Mouse (Mus musculus): ENCODE data around the gene Xylb.
A peak's percentile ranks its signal among the peaks of the same experiment; 100 is the strongest.

Gene Xylb

DNA sequence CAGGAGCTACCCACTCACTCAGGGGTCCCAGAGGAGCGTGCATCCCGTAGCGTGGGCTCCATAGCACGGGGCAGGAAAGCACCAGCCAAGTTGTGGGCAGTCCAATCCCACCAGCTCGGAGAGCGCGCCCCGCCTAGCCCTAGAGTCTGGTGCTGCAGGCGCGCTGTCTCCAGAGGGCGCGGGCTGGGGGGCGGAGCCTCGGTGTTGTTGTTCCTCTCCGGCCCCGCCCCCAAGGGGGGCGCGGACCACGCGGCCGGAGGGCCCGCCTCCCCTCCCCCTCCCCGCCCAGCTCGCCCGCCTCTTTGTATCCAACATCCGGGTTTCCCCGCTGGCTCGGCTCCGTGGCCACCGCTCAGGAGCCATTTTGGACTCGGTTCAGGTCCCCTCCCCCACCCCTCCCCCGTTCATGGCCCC is 44.6 kb downstream of the Xylb start, which contains the start of gene Acvr2b:
Gene Acvr2b (plus strand): TSS at position 318 of the 414 bp plus-strand sequence.
- DNase-seq (ENCODE audit: low spot score) = peak; percentile 92

DNA sequence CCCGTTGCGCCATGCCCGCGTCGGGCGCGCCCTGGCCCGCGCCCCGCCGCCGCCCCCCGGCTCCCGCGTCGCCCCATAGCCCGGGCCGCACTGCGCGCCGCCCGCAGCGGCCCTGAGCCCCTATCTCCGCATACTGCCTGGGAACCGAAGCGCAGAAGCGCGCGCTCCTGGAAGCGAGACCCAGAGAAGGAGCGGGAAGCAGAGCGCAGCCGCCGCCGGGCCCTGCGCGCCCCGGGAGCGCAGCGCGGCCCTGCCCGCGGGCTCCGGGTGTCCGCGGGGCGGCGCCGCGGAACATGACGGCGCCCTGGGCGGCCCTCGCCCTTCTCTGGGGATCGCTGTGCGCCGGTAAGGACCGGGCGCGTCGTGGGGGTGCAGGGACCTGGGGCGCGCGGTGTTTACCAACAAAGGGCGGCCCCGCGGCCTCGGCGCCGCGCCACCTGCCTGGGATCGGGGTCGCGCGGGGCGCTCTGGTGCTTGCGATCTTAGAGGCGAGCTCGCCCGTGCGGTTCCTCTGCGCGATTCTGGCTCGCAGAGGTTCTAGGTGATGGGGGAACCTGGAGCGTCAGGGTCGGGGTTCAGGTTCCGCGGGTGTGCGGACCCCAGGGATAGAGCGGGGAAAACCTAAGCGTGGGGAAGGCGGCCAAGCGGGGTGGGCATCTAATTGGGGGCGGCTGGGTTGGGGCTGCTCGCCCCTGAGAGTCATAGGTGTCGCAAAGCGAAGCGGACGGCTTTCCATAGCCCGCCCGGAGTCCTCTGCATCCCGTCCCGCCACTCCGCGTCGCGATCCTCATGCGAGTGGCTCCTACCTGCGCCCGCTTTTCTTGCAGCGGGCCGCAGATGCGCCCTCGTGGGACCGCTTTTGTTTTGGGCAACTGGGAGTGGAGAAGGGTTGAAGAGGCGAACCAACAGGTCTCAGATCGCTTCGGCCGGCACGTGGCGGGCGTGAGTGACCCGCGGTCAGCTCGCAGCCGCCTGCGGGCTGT is 45.4 kb downstream of the Xylb start:
- DNase-seq (ENCODE audit: low spot score) = peak; percentile 29

DNA sequence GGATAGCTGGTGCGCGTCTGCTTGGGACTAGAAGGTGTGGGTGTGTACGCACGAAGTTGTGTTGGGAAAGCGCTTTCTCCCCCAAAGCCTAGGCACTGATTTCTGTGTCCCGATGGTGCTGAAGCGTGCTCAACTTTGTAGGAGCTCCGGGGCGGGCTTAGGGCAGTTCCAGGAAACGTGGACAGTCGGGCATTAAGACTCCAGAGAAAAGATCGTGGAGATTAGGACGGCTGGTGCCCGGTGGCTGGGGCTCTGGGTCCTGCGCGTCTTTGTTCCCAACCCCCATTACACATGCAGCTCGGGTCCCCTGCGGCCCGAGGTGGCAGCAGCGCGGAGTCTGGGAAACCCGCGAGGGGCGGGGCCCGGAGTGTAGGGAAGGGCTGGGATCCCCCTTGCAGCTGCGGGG is 46.1 kb downstream of the Xylb start:
- DNase-seq (ENCODE audit: low spot score) = peak; percentile 15

DNA sequence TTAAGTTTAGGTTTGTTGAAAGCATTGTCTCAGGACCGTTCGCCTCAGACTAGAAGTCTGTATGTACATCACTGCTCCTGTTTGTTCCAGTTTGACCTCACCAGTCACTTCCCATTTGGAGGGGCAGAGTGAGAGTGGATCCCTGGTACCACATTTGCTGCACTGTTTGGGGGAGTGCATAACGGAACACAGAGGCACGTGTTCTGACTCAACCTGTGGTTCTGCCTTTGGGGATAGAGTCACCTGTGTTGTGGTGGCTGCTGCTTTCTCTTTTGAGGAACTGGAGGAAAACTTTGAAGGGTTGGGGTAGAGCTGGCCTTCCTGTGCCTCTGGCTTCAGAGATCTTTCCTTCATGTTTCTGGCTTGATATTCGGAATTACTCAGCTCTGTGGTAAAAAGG is 46.9 kb downstream of the Xylb start:
- no peak for DNase-seq (ENCODE audit: low spot score)

DNA sequence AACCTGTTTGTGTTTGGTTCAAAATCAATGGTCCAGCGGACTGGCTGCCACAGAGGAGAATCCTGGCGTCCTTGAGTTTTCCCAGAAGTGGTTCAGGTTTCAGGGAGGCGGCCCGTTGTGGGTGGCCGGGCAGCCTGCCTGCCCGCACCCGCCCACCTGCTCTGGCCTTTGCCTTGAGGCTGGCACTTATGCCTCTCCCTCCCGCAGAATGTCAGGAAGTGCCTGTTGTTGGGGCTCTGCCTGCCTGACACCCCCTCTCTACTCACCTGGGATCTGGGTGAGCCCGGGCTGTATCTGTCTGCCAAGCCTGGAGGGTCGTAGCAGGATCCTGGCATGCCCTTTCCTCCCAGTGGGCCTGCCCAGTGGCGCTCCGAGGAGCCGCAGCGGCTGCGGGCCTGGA is 50.7 kb downstream of the Xylb start:
- peak; percentile 20 for DNase-seq (ENCODE audit: low spot score)

DNA sequence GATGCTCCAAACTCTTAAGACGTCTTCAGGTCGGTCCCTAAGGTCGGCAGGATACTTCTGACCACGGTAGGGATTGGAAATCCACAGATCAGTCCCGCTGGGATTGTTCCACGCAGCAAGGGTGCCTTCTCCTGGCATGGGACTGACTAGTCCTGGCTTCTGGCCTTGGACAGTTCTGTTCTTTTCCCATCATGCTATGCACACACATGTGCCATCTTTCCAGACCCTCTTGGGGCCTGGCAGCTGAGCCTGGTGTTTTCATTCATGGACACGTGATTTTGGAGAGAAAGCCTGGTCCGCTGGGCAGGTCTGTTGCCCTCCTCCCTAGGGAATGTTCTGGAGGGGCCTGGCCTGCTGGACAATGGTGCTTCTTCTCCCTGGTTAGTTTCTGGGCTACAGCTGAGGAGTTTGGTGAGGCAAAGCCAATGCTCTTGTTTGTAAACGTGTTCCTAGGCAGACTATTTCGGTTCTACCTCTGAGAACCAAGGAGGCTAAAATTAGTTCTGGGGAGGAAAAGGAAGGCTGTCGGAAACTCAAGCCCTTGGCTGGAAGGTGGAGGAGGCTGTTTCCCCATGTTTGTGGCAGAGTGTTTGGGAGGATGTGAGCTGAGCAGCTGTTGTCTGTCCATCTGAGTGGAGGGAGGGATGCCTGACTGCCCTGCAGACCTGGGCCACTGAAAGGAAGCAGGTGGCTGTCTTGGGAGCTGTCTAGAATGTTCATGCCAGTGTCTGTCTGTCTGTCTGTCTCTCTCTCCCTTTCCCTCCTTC is 51.9 kb downstream of the Xylb start:
- DNase-seq (ENCODE audit: low spot score) = no peak

DNA sequence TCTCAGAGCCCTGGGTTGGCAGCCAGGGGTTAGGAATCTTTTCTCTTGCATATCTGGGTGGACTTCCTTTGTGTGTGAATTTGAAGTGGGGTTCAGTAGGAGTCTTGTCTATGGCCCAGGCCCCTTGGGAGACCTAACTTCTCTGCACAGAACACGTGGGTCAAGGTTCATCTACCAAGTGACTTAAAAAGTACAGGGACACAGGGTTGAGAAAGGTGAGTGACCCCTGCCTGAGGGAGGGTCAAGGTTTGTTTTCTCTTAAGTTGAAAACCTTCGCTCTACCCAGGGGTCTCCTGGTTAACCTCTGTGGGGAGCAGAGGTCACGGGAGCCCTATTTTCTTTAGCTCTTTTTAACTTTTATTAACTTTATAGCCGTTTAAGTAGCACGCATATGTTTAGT is 52.7 kb downstream of the Xylb start:
- DNase-seq (ENCODE audit: low spot score) = no peak

DNA sequence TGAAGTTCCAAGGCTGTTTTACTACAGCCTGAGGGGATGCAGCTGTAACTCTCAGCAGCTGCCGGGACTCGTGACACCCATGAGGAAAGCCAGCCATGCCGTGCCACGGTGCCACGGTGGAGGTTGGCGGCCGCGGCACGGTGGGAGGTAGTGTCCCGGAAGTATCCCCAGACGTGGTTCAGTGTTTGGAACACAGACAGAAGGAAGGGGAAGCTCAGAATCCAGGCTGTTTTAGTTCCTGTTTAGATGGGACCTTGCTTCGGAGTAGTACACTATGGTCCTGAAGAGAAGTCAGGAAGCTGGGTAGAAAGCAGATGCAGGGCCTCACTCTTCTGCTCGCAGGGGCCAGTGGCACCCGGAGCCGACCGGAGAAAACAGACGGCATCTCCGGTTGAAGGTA is 60.8 kb downstream of the Xylb start:
- no peak for DNase-seq (ENCODE audit: low spot score)

DNA sequence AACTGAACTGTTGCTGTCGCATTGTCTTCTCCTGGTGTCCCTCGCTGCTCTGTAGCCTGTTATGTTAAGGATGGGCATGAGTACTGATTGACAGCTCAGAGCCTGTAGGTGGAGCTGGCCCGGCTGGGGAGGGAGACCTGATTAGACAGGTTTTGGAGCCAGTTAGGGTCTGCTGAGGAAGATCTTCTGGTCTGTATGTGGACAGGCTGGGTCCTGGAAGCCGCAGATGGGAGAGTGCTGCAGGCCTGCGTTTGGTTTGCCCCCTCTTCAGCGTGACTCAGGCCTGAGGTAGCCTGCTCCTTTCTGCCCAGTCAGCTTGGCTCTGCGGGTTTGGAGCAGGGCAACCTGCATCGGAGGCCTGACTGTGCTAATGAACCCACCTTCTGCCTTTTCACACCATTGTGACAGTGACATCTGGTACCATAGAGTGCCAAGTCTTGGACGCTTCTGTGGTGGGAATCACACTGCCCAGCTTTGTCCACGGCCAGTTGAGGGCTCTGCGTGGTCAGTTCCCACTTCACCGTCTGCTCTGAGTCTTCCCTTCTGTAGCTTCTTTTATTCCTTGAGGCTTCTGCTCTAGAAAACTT is 62.8 kb downstream of the Xylb start:
- DNase-seq (ENCODE audit: low spot score) = no peak

DNA sequence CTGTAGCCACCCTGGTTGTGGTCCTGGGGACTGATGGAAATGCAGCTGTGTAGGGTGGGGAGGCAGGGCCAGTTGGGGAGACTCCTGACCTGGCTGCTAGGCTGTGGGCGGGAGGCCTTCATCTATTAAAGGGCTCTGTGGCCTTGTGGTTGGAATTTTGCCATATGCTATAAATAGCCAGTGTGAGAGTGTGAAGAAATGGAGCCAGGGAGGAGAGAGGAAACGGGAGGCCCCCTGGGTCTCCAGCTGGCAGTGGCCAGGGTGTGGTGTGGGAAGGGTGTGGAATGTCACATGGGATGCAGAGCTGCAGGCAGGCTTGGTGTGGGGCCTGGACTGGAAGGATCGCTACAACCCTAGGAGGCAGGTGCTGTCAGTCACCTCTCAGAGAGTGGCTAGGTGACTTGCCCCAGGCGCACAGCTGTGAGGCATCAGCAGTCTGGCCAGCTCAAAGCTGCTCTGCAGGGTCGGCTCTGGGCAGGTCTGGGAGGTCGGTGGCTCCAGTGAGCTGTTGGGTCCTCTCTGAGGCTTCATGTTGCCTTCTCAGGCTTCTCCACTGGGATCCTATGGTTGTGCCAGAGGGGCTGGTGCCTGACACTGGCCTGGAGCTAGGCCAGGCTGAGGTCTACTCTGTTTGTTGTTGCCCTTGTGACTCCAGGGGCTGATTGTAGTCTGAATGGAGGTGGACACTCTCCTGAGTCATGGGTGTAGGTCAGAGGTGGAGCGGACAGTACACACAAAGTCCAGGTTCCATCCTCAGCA is 68.2 kb downstream of the Xylb start:
- DNase-seq (ENCODE audit: low spot score) = peak; percentile 40

DNA sequence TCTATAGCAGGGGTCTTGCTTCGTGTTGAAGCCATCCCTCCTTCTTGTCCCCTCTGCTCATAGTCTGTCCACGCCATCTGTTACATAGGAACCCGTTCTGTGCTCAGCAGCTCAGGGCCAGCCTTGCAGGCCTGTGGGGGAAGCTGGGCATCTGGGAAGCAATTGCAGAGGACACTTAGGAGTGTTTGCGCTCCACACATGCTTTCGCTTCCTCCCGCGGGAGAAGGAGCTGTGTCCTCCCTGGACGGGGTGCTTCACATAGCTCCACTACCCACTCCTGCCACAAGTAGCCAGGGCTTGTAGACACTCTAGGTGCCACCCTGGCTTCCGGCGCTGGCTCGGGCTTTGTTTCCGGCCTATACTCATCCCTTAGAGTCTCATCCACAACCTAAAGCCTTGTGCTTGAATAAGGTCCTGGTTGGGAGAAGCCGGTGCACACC is 68.8 kb downstream of the Xylb start:
- DNase-seq (ENCODE audit: low spot score) = no peak

DNA sequence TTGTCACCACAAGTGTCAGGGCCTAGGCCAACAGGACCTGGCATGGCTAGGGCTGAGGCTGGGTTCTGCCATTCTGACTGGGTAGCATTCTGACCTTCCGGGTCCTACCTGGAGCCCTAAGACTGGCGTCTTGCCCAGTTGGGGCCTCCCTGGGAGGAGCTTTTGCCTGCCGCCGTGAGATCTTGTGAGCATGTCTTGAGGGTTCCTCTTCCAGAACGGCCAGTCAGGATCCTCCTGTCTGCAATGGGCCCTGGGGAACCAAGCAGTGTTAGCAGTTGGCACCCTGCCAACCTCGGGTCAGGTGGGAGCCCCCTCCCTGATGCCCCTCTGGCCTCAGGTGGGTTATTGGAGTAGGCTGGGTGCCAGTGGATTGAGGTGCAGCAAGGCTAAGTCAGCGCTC is 69.3 kb downstream of the Xylb start:
- no peak for DNase-seq (ENCODE audit: low spot score)

DNA sequence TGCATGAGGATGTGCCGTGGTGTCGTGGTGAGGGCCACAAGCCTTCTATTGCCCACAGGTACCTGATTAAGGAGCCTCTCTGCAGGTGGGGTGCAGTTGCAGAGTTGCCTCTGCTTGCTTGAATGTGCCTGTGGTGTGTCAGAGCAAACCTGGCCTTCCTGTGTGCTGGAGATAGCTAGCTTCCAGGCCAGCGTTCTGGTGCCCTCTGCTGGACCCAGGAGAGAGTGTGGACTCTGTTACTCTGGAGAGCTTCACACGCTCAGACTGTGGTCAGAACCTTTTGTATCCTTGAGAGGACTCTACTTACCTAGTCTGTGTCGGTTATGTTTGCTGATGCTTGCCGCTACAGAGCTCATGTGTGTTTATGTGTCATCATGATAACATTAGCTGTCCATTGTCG is 73.1 kb downstream of the Xylb start:
- DNase-seq (ENCODE audit: low spot score) = peak; percentile 52

DNA sequence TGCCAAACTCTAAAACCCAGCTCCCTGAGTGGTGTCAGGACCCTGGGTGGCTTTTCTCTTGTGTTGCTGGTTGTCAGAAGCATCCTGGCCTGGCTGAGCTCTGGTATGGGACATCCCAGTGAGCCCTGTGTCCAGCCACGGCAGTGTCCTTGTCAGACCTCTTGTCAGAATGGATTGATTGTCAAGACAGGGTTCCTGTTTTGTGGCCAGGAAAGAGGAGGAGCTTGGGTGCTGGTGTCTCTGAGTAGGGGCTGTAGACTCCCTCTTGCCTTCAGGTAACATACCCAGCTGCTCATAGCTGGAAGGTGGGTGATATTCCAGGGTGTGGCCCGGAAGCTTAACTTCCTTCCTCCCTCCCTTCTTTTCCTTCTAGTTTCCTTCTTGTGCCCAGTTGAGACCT is 78.7 kb downstream of the Xylb start:
- DNase-seq (ENCODE audit: low spot score) = no peak

DNA sequence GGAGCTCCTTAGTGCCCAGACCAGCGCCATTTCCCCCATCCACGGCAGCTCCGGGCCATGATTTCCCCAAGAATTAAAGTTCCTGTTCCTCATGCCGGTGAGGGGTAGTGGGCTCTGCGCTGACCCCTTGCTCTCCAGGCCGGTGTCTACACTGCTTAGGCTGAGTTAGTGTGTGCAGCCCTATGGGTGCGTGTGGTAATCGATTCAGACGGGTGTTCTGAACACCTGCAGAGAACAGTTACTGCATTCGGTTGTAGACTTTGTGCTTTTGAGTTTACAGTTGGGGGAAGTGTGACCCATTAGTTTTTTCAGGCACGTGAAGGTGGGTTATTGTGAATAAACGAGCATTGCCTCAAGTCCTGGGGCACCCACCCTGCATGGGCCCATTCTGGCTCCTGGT is 80.9 kb downstream of the Xylb start:
- no peak for DNase-seq (ENCODE audit: low spot score)

DNA sequence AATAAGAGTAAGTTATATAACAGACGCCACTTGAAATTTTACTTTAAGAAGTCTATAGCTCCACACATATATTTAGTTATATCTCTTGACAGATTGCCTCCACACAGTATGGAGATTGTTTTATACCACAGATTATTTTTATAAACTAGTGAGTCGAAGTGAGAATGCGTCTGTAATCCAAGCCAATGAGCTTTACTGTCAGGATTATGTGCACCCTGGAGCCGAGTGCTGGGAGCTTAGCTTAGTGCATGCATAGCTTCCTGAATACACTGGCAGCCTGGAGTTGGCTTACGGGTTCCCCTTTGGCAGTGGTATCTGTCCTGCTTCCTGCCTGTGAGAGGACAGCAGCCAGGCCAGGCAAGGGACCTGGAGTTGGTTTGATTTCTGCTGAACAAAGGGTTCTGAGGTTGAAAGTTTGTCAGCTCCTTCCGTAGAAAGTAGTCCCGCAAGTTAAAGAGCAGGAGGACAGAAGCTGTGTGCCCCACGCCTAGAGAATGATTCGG is 81.4 kb downstream of the Xylb start:
- DNase-seq (ENCODE audit: low spot score) = no peak

All from ovary, adult 18-20 months (tissue).